Mouse (Mus musculus) liver, postnatal 0 days (tissue): ENCODE data around the gene Stt3b.

Experiments
- CTCF ChIP-seq: sonication (generic); IDR thresholded peaks from 2 replicates; pipeline ENCODE4 v1.5.1; 2016; ENCODE audit warnings: antibody characterized with exemption, low read depth
- EP300 ChIP-seq: IDR thresholded peaks from 2 replicates; pipeline ENCODE4 v1.6.1; 2016; ENCODE audit warnings: antibody characterized with exemption, low read depth, mild to moderate bottlenecking

DNA sequence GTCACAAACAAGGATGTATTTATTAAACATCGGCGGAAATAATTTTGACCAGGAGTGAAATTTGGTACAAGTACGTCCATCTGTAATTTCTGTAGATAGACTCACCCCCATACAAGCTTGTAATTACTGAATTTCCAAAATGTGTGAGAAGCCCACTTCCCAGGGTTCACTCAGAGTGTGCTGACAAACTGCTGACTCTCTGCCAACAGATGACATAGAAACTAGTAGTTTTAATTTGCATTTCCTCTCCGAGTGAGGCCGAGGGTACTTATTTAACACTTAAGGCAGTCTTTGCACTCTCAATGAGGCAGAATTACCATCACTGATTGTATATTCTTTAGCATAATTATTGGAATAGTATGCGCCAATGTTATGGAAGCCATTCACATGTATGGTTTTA lies 12.2 kb upstream of the Stt3b start:
- TF ChIP-seq CTCF (no peak), EP300 (no peak)
